Mouse (Mus musculus) mesoderm, embryonic 11.5 days (tissue): Measurements from ENCODE around the gene Uqcc1.

Source experiments
- DNase-seq: peaks from one replicate; pipeline ENCODE4 v3.0.0-alpha.2; 2012; ENCODE audit warnings: low read depth, low spot score

Uqcc1 gene

DNA sequence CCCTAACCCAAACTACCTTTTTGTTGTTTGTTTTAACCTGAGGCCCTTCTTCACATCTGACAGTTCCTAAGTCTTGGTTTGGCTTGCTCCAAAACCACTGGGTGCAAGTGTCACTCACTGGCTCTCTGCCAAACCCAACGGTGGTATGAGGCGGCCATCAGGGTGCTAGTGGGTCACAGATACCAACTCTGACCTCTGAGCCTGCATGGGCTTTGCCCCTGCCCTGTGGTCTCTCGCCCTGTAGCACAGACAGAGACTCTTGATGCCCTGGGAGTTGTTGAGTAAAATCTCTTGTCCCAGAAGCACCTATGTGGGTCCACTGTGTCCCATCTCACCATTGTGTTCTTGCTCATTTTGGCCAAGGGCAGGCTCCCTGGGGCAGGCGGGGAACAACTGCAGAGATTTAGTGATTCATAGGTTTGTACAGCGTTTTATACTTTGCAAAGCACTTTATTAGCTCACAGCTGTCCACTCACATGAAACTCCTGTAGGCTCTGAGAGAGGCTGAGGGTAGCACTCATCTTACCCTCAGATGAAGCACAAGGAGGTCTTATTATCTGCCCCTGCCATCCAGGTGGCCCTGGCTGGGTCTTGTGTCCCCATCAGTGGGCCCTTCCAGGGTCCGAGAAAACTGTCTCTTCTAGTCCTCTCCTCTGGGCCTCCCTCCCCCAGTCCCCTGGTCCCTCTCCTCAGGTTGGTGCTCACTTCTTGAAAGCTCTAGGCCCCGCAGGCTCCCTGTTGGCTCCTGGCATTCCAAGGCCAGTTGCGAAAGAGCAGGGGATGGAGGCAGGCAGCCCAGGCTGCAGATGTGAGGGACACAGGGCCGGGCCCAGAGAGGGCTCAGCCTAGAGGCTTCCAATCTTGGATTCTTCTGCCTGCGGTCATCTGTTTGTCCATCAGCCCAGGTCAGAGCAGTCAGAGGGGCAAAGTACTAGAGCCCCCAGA is 112.5 kb downstream of the Uqcc1 start:
- no peak for DNase-seq

DNA sequence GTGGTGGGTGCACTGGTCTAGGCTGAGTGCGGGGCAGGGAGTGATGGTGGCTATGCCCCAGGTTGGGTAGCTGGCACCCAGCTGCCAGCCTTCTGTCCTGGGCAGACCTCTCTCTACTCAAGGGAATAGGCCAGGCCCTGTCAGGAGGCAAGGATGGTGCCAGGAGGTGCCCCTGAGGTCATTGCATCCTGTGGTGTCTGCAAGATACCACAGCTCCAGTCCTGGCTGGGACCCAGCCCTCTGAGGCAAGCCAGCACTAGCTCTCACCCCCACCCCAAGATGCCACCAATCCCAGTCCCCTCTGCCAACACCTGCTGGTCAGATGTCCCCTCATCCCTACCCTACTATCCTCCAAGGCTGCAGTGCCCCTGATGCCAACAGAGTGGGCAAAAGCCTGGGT is 113.9 kb downstream of the Uqcc1 start:
- no peak for DNase-seq

DNA sequence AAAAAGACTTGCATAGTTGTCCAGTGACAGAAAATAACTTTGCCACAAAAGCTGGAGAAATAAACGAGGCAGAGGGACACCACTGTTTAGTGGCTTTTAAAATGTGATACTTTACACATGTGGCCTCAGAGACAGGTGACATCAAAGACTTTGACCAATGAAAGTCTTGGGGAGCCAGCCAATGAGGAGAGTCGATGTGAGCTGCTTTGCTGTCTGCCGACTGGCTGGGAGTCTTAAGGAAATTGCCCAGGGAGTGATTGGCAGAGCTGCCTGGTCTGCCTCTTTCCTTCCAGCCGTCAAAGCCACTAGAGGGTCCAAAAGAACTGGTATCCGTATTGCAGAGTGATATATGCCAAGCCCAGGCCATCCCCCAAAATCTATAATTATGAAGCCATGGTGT is 115.3 kb downstream of the Uqcc1 start:
- DNase-seq, result no peak

DNA sequence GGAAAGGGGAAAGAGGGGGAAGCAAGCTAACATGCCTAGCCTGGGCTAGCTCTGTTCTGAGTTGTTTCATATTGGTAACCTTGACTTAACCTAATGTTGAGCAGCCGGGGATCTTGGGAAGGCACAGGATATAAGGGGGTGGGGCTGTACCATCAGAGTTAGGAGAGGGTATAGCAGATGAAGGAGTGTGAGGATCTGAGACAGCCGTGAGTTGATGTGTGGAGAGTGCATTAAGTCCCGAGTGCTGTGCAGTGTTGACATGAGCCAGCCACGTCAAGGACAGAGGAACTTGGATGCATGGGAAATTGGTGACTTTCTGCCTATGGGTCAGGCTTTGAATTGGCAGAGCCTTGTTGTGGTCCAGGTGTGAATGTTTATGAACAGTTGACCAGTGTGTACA is 117.5 kb downstream of the Uqcc1 start:
- DNase-seq, result no peak

DNA sequence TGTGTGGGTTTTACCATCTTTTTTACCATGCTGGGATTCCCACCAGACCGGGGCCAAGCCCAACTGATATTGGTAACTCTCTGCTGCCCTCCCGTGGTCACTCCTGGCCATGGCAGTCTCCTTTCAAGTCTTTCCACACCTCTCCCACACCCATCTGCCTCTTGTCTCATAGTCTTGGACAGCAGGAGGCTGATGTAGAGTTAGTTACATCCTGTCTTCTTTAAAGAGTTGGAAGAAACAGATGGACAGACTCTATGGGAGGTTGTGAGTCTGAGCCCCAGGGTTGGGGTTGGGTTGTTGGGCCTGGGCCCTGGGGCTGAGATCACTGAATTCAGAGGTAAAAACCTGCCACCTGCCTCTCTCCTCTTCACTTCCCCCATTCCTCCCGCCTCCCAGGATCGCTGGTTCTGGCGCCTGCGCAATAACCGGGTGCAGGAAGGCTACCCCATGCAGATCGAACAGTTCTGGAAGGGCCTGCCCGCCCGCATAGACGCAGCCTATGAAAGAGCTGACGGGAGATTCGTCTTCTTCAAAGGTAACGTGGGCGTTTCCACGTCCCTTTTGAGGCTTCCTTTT is 118.2 kb downstream of the Uqcc1 start:
- peak; percentile 81 for DNase-seq

DNA sequence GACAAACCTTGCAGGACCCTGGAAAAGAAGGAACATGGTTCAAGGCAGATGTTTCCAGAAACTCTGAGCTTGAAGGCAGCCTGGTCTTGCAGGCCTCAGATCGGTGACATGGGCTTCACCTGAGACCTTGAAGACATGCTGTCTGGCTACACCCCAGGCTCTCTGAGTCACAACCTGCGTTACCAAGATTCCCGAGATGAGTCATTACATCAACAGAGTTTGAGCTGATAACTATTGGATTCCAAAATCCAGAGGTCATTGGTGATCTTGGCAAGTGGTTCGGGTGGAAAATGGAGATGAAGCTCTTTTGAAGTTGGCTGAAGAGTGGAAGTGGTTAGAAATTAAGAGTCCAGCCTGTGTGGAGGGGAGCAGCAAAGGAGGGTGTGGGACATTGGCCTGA is 120.5 kb downstream of the Uqcc1 start:
- no peak for DNase-seq

DNA sequence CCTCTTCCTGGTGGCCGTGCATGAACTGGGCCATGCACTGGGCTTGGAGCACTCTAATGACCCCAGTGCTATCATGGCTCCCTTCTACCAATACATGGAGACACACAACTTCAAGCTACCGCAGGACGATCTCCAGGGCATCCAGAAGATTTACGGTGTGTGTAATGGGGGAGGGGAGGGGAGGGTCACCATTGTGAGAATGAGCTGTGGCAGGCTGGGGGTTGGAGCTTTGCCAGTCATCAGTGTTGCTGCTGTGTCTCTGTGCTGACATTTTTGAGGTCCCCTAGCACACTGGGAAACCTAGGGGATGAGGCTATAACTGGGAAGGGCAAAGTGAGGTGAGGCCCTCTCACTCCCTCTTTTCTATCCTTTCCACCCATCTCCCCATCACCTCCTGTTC is 122.7 kb downstream of the Uqcc1 start:
- DNase-seq, result no peak

DNA sequence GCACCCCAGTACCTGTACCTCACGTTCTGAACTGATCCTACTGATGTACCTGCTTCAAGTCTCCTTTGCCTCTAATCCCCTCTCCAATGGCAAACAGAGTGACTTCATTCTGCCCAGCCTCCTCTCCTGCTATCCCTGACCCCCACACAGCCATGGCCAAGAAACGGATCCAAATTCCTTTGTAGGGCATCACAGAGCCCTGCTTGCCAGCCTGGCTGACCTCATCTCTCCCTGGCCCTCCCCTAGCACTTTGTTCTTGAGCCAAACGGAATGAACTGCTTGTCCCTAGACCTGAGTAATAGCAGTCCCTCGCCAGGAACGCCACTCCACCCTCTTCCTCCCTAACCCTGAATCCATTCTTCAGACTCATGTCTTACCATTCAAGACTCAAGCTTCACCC is 123.6 kb downstream of the Uqcc1 start:
- no peak for DNase-seq

DNA sequence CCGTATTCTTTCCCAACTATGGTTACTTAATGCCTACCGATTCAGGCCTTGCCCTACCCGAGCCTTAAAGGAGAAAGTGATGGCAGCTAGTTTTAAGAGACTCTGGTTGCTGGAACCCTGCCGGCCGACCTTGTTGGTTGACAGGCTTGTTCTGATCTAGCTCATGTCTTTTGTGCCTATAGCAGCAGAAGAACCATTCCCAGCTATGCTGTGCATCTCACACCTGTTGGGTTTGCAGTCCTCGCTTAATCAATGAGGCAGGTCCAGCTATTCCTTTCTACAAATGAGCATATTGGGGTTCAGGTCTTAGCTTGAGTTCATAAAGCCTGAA is 124.2 kb downstream of the Uqcc1 start:
- DNase-seq, result no peak

DNA sequence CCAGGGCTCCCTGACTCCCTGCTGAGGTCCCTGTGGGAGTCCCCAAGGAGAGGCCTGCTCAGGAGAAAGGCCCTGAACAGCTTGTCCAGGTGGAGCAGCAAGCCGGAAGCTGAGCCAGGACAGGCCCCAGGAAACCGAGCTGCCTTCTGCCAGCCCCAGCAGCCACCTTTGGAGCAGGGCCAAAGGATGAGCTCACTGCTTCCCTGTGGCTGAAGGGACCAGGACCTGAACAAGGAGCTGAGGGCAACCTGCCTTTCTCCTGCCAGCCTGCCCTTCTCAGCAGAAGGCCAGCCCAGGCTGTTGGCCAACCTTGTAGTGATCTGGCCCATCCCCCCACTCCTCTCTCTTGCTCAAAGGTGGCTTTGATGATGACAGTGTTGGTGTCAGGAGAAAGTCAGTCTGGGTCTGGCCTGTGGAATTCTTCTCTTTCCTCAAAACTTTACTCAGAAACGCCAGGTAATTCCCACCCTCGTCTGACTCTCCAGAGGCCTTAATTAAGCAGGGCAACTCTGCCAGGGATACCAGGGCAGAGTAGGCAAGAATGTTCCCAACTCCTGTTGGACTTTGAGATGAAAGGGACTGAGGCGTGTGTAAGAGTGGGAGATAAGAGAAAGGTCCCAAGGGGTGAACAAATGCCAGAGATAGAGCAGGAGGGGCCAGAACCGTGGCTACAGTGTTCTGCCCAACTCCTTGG is 124.7 kb downstream of the Uqcc1 start:
- DNase-seq, result no peak

DNA sequence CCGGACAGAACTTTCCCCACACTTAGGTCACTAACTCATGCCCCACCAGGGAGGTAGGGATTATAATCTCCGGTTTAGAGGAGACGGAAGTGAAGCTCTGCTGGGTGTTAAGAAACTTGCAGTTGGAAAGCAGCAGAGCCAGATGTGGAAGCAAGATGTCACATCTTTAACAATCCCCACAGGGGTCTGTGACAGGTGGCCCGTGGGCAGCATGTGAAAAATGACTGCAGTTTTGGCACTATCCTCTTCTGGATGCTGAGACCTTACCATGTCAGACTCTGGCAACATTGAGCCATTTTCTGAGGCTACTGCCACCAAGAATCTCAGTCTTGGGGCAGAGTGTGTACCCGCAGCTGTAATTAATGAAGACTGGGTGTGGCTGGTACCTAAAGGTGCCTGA is 126.1 kb downstream of the Uqcc1 start:
- no peak for DNase-seq

DNA sequence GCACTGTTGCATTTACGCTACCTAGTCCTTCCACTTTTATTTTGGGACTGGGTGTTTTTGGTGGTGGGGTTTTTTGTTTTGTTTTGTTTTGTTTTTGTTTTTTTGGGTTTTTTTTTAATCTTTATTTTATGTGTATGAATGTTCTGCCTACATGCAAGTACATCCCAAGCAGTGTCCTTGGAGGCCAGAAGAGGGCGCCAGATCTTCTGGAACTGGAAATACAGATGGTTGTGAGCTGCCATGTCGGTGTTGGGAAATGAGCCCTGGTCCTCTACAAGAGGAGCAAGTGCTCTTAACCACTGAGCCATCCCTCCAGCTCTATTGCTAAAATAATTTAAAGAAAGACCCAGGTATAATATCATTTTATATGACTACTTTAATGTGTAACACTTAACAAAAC is 127.3 kb downstream of the Uqcc1 start:
- peak; percentile 43 for DNase-seq

DNA sequence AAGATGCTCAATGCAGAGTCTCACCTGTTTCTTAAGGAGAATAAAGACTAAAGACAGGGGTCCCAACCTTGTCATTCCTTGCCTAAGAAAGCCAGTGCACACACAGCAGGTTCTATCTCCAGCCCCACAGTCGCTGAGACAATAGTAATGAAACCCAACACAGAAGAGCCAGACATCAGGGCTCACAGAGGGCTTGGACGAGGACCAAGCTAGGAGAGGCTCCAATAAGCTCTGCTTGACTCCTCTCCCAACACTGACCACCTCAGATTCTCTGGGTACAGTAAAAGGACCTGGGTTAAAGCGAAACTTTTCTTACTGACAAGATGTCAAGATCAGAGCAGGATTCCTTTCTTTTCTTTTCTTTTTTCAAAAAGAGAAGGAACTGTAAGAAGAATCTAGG is 131.5 kb downstream of the Uqcc1 start:
- no peak for DNase-seq
